Mouse (Mus musculus) midbrain, embryonic 13.5 days (tissue): Measurements from ENCODE around the gene Dnah14. TPM values are rescaled to one million over a fixed set of nuclear protein-coding genes. Genes with fewer than 3 reads are reported as not detected.
"Not testable (repeated sequence)": the region's sequence is repeated elsewhere in the genome, so short reads cannot be mapped to it uniquely, and the experiment has no call there.

ENCODE experiments used
- ATAC-seq: fragments of 200-750 bp; cut with Nextera tagmentation; 2 replicates; pipeline ENCODE4 v1.8.0; 2017; ENCODE audit warnings: mild to moderate bottlenecking, moderate TSS enrichment, moderate library complexity
- H3K27ac ChIP-seq: fragments of 300-500 bp; sonication (generic); 2 replicates; pipeline ENCODE4 v1.5.1; 2015; ENCODE audit warnings: inconsistent platforms, mild to moderate bottlenecking, moderate library complexity
- H3K27me3 ChIP-seq: fragments of 300-500 bp; sonication (generic); 2 replicates; pipeline ENCODE4 v1.6.1; 2015; ENCODE audit warnings: mild to moderate bottlenecking, inconsistent platforms
- H3K36me3 ChIP-seq: fragments of 300-500 bp; sonication (generic); 2 replicates; pipeline ENCODE4 v1.6.1; 2015; ENCODE audit warnings: mild to moderate bottlenecking, inconsistent platforms
- H3K4me1 ChIP-seq: fragments of 300-500 bp; sonication (generic); replicated peaks from 2 replicates; pipeline ENCODE4 v1.6.1; 2015; ENCODE audit warnings: inconsistent platforms
- H3K4me2 ChIP-seq: fragments of 300-500 bp; sonication (generic); replicated peaks from 2 replicates; pipeline ENCODE4 v1.6.1; 2015; ENCODE audit warnings: moderate library complexity, mild to moderate bottlenecking, inconsistent platforms
- H3K4me3 ChIP-seq: fragments of 300-500 bp; sonication (generic); replicated peaks from 2 replicates; pipeline ENCODE4 v1.5.1; 2015; ENCODE audit warnings: mild to moderate bottlenecking, inconsistent platforms
- H3K9ac ChIP-seq: fragments of 300-500 bp; sonication (generic); replicated peaks from 2 replicates; pipeline ENCODE4 v1.6.1; 2015; ENCODE audit warnings: mild to moderate bottlenecking, inconsistent platforms
- H3K9me3 ChIP-seq: fragments of 300-500 bp; sonication (generic); 2 replicates; pipeline ENCODE4 v1.6.1; 2016; ENCODE audit warnings: mild to moderate bottlenecking, inconsistent platforms
- WGBS: fragments of 180-500 bp; shearing (Covaris S2); methylation state at CpG from one replicate; pipeline ENCODE4 v1.1.7; 2015; 5-methylcytosine and 5-hydroxymethylcytosine counted together
- polyA plus RNA-seq: library from polyadenylated mRNA; unstranded; fragments of >200 nt; fragmentation: Nextera tagmentation; extraction: Ambion mirVana; gene quantifications from 2 replicates; pipeline ENCODE4 v1.2.1, GENCODE M21; 2015

The Dnah14 gene
- polyA plus RNA-seq, 1 experiment from 2014 or later: 0.73 TPM

GRCm38 (mm10) chr1:181733517-181733916, 157.2 kb downstream of the Dnah14 start:
- no peak overlapping the region for H3K27ac ChIP-seq
- no peak overlapping the region for H3K4me3 ChIP-seq
- no peaks in the 10 kb centered on the region for H3K36me3 ChIP-seq
- 0 out of 2 replicates have a peak, but pooled peaks cover 3% of the 10 kb centered on the region for H3K4me1 ChIP-seq
- no peaks in the 10 kb centered on the region for H3K9me3 ChIP-seq
- H3K27me3 ChIP-seq: no peaks in the 10 kb centered on the region
- 95% methylated on average over 5 of the region's 5 CpGs for WGBS
- no peak overlapping the region for H3K4me2 ChIP-seq
- H3K9ac ChIP-seq: no peak overlapping the region
- no peak for ATAC-seq

- Histone ChIP-seq H3K9ac (no peak overlapping the region), H3K27me3 (no peaks in the 10 kb centered on the region), H3K4me1 (no peaks in the 10 kb centered on the region), H3K4me3 (no peak overlapping the region), H3K36me3 (no peaks in the 10 kb centered on the region), H3K4me2 (no peak overlapping the region), H3K9me3 (no peaks in the 10 kb centered on the region), H3K27ac (no peak overlapping the region)
- no peak for ATAC-seq
- 42% methylated on average over 5 of the region's 5 CpGs for WGBS
Observed at GRCm38 (mm10) chr1:181740259-181740658, 163.9 kb downstream of the Dnah14 start.

GRCm38 (mm10) chr1:181742251-181742885, 166.0 kb downstream of the Dnah14 start:
- Histone ChIP-seq H3K36me3 (no peaks in the 10 kb centered on the region), H3K4me1 (no peaks in the 10 kb centered on the region), H3K4me2 (no peak overlapping the region), H3K9me3 (no peaks in the 10 kb centered on the region), H3K27me3 (no peaks in the 10 kb centered on the region), H3K27ac (no peak overlapping the region), H3K9ac (no peak overlapping the region), H3K4me3 (no peak overlapping the region)
- no peak for ATAC-seq
- WGBS: 48% methylated on average over 4 of the region's 4 CpGs

GRCm38 (mm10) chr1:181769392-181769791, 193.0 kb downstream of the Dnah14 start:
- no peaks in the 10 kb centered on the region for H3K36me3 ChIP-seq
- no peak overlapping the region for H3K9ac ChIP-seq
- H3K4me2 ChIP-seq: no peak overlapping the region
- H3K4me1 ChIP-seq: peaks cover 7% of the 10 kb centered on the region; the same call in 1 of the 2 replicates
- 57% methylated on average over 14 of the region's 14 CpGs for WGBS
- no peak for ATAC-seq
- H3K9me3 ChIP-seq: 0 out of 2 replicates have a peak, but pooled peaks cover 5% of the 10 kb centered on the region
- no peak overlapping the region for H3K27ac ChIP-seq
- H3K4me3 ChIP-seq: no peak overlapping the region
- H3K27me3 ChIP-seq: no peaks in the 10 kb centered on the region

GRCm38 (mm10) chr1:181771871-181772270, 195.5 kb downstream of the Dnah14 start:
- Histone ChIP-seq H3K9me3 (0 out of 2 replicates have a peak, but pooled peaks cover 5% of the 10 kb centered on the region), H3K27me3 (no peaks in the 10 kb centered on the region), H3K4me3 (no peak overlapping the region), H3K27ac (no peak overlapping the region), H3K36me3 (no peaks in the 10 kb centered on the region), H3K9ac (no peak overlapping the region), H3K4me1 (peaks cover 7% of the 10 kb centered on the region; the same call in 1 of the 2 replicates), H3K4me2 (no peak overlapping the region)
- no peak for ATAC-seq
- WGBS: 98% methylated on average over 3 of the region's 3 CpGs

- 77% methylated on average over 1 of the region's 1 CpGs for WGBS
- H3K36me3 ChIP-seq: no peaks in the 10 kb centered on the region
- H3K4me2 ChIP-seq: no peak overlapping the region
- H3K9me3 ChIP-seq: no peaks in the 10 kb centered on the region
- no peak overlapping the region for H3K9ac ChIP-seq
- no peaks in the 10 kb centered on the region for H3K27me3 ChIP-seq
- H3K27ac ChIP-seq: no peak overlapping the region
- ATAC-seq: no peak
- peaks cover 7% of the 10 kb centered on the region; the same call in 1 of the 2 replicates for H3K4me1 ChIP-seq
- H3K4me3 ChIP-seq: no peak overlapping the region
Observed at GRCm38 (mm10) chr1:181776541-181776940, 200.2 kb downstream of the Dnah14 start.

- H3K4me1 ChIP-seq, ATAC-seq, H3K4me3 ChIP-seq, H3K9ac ChIP-seq, H3K4me2 ChIP-seq, H3K27ac ChIP-seq, H3K9me3 ChIP-seq, H3K36me3 ChIP-seq, H3K27me3 ChIP-seq: not testable (repeated sequence)
- 96% methylated on average over 11 of the region's 11 CpGs for WGBS
Observed at GRCm38 (mm10) chr1:181782600-181782999, 206.2 kb downstream of the Dnah14 start.

- no peaks in the 10 kb centered on the region for H3K4me1 ChIP-seq
Observed at GRCm38 (mm10) chr1:181789952-181790351, 213.6 kb downstream of the Dnah14 start.

GRCm38 (mm10) chr1:181793541-181793940, 217.2 kb downstream of the Dnah14 start:
- no peaks in the 10 kb centered on the region for H3K36me3 ChIP-seq
- 69% methylated on average over 2 of the region's 2 CpGs for WGBS
- no peak overlapping the region for H3K27ac ChIP-seq
- no peaks in the 10 kb centered on the region for H3K9me3 ChIP-seq
- H3K9ac ChIP-seq: no peak overlapping the region
- H3K4me2 ChIP-seq: no peak overlapping the region
- H3K27me3 ChIP-seq: no peaks in the 10 kb centered on the region
- H3K4me3 ChIP-seq: no peak overlapping the region
- H3K4me1 ChIP-seq: no peaks in the 10 kb centered on the region
- ATAC-seq: no peak

More at GRCm38 (mm10) chr1:181789952-181790351, 213.6 kb downstream of the Dnah14 start:
- Histone ChIP-seq H3K4me2 (no peak overlapping the region), H3K27me3 (no peaks in the 10 kb centered on the region), H3K36me3 (no peaks in the 10 kb centered on the region), H3K9me3 (no peaks in the 10 kb centered on the region), H3K9ac (no peak overlapping the region), H3K4me3 (no peak overlapping the region), H3K27ac (no peak overlapping the region)
- ATAC-seq: no peak
- WGBS: 66% methylated on average over 6 of the region's 6 CpGs

GRCm38 (mm10) chr1:181799911-181800310, 223.6 kb downstream of the Dnah14 start:
- no peak overlapping the region for H3K4me2 ChIP-seq
- H3K27me3 ChIP-seq: no peaks in the 10 kb centered on the region
- WGBS: 93% methylated on average over 3 of the region's 3 CpGs
- H3K36me3 ChIP-seq: no peaks in the 10 kb centered on the region
- no peak overlapping the region for H3K27ac ChIP-seq
- no peaks in the 10 kb centered on the region for H3K4me1 ChIP-seq
- no peak for ATAC-seq
- no peak overlapping the region for H3K4me3 ChIP-seq
- H3K9ac ChIP-seq: no peak overlapping the region
- no peaks in the 10 kb centered on the region for H3K9me3 ChIP-seq

GRCm38 (mm10) chr1:181800667-181801066, 224.3 kb downstream of the Dnah14 start:
- no peaks in the 10 kb centered on the region for H3K36me3 ChIP-seq
- no peaks in the 10 kb centered on the region for H3K9me3 ChIP-seq
- H3K27me3 ChIP-seq: no peaks in the 10 kb centered on the region
- no peak overlapping the region for H3K27ac ChIP-seq
- 85% methylated on average over 4 of the region's 4 CpGs for WGBS
- H3K4me1 ChIP-seq: no peaks in the 10 kb centered on the region
- H3K9ac ChIP-seq: no peak overlapping the region
- H3K4me2 ChIP-seq: no peak overlapping the region
- no peak overlapping the region for H3K4me3 ChIP-seq
- no peak for ATAC-seq

- H3K27ac ChIP-seq: no peak overlapping the region; the same call in 1 of the 2 replicates
- H3K9me3 ChIP-seq: no peaks in the 10 kb centered on the region
- H3K4me2 ChIP-seq: no peak overlapping the region
- no peak for ATAC-seq
- no peak overlapping the region for H3K4me3 ChIP-seq
- peaks cover 35% of the 10 kb centered on the region for H3K36me3 ChIP-seq
- no peaks in the 10 kb centered on the region for H3K27me3 ChIP-seq
- 90% methylated on average over 18 of the region's 18 CpGs for WGBS
- H3K4me1 ChIP-seq: no peaks in the 10 kb centered on the region
- H3K9ac ChIP-seq: no peak overlapping the region
Observed at GRCm38 (mm10) chr1:181811481-181812223, 235.3 kb downstream of the Dnah14 start.
